Mouse (Mus musculus) heart, adult 9 months (tissue): ENCODE measurements around the gene Bmpr2.

Experiments used
- DNase-seq, 2 experiments: peaks; one replicate each; pipeline ENCODE4 v3.0.0; 2022; ENCODE audit warnings: low spot score in 2 of 2

Gene Bmpr2

DNA sequence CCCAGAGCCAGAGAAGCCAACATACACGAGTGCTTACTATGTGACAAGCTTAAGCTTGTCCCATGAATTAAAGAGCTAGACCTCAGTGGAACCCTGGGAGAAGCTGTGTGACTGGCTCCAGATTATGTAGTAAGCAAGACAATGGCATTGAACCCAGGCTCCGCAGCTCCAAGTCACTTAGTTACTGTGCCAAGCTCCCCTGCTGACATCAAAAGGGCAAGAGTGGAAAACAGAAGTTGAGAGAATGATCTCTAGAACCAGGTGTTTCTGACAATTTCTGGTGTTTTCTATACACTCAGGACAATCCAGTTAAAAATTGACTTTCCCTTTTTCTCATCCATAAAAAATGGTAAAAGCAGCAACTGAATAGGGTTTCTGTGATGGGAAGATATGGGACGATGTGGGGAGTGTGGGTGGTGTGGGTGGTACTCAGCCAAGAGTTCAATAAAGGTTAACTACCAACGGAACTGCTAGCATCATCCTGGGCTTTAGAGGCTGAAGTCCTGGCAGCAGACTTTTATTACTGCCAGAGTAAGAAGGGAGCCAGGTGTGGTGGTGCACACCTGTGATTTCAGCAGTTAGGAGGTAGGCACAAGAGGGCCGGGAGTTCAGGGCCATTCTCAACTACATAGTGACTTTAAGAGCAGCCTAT is 134.1 kb downstream of the Bmpr2 start:
- DNase-seq = no peak

DNA sequence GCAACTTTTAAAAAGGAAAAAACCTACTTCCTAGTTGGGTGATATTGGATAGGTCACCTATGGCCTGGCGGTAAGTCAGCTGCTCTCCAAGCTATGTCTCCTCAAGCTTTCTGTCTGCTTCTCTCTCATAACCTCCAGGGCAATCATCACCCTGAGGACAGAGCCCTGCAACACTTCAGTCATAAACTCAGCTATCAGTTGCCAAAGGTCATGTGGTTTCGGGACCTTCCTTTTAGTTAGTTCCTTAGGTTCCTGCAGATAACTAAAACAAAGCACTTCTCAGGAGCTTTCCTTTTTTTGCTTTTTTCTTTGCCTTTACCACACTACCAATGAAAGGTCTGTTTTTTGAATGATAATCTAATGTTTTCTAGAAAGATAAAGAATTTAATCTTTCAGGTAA is 136.5 kb downstream of the Bmpr2 start:
- DNase-seq = no peak

DNA sequence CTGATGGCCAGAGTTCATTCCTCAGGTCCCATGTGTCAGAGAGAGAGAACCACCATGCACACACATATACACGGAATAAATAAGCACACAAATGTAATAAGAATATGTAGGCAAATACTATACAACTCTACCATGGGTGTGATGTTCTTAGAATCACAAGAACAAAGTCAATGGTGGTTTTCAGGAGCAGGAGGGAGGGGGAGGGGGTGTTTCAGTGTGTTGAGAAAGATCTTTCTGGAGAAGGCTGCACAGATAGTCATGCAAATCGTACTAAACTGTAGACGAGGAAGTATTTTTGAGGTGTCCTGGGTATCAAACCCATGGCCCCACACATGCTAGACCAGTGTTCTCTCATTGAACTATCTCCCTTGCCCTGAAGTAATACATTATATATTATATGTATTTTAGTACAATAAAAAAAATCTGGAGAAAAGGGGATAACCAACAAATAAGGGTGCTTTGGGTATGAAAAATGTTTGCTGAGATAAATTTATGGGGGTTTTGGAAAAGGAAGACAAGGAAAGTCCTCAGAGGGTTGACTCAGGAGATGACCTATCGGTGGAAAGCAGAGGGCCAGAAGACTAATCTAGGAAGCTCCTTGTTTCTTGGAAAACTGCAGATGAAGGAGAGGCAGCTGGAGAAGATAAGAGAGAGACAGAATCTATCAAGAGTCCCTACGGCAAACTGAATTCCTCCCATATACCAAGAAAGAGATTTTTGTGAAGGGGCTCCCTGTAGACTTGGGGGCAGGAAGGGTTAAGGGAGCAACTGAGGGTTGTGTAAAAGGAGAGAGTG is 138.1 kb downstream of the Bmpr2 start:
- no peak for DNase-seq

DNA sequence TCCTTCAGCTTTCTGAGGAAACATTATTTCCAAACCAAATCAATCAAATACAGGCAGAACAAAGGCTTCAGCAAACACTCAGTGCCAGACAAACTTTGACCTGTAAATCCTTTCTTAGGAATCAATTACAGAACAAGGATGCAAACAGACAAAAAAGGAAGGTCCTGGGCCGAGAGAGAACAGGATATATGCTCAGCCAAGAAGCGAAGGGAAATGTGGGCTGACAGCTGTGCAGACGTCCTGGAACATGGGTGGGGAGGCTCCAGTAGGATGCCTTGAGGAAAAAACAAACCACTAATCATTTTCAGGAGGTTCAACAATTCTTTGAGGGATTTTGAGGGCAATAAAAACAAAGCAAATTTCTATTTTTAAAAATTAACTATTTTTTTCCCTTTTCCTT is 139.4 kb downstream of the Bmpr2 start:
- DNase-seq = peak; percentile 51 to 81

DNA sequence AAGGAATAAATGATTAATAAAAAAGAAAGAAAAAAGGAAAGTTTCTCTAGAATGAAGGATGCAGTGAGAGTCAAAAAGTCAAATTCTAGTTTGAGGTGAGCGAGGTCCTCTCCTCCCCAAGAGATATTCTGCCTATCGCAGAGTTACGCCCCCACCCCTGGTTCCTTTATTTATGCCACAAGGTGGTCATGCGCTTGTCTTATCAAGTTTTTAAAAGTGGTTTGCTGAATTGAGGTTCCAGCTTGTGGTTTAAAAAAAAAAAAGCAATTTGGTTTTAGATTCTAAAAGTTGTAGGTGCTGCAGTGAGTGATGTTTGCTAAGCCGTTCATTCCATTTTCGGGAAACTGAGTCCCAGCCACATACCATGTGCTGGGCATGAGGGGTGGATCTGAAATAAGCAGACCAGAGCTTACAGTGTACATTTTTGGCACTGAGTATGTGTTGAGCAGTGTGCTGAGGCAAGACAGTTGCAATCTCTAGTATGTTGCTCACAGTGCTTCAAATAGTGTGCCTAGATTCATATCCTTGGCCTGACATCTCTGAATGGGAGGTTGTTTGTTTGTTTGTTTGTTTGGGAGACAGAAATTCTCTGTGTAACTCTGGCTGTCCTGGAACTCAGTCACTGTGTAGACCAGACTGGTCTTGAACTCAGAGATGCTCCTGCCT is 141.6 kb downstream of the Bmpr2 start:
- DNase-seq = no peak

DNA sequence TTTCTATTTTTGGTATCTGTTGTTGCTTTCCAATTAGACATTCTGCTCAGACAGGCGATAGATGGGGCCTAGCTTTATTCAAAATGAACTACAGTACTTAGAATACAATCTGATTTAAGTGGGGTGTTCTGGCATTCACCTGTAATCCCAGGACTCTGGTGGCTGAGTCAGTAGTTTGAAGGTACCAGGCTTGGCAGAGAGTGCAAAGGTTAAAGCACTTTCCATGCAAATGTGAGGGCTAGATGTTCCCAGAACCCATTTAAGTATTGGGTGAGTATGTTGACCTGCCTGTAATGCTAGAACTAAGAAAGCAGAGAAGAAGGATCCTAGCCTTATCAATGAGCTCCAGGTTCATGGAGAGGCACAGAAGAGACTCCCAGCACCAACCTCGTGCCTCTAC is 142.7 kb downstream of the Bmpr2 start:
- no peak for DNase-seq

DNA sequence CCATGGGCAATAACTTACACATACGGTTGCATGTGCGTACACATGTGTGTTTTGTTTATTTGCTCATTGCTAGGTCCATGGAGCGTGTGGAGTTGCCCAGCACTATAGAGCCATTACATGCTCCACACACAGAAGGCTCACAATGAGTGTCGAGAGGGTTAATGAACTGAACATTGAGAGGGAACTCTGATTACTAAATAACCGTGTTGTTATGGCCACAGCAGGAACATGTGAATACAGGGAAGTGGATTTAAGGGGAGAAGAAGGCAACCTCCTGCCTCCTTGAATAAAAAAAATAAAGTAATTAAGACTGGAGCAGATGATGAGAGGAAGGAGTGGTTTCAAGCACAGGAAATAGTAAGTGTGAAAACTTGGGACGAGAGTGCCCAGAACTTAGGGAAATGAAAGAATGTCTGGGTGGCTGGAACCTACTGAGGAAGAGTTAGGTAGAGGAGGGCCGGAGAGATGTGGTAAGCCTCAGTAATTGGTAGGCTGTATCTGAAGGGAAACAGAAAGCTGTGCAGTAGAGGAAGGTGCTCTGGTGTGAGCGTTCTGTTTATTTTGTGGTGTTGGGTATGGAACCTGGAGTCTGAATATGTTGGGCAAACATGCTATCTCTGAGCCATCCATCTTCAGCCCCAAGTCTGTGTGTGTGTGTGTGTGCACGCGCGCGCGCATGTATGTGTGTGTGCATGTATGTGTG is 143.8 kb downstream of the Bmpr2 start:
- no peak for DNase-seq

DNA sequence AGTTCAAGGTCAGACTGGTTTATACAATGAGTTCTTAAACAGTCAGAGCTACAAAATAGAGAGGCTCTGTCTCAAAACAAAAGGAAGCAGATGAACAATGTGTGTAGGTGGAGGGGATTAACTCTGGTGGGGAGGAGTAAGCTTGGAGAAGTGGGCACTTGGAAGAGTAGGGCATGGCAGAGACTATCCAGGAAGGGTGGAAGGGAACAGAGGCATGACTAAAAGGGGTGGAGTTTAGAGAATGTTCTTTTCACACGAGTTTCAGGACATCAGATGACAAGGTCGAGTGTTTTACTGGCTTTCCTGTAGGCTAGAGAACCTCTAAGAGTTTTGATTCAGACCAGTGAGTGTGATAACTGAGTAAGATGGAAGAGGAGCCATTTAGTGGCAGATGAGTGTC is 144.5 kb downstream of the Bmpr2 start:
- no peak for DNase-seq

DNA sequence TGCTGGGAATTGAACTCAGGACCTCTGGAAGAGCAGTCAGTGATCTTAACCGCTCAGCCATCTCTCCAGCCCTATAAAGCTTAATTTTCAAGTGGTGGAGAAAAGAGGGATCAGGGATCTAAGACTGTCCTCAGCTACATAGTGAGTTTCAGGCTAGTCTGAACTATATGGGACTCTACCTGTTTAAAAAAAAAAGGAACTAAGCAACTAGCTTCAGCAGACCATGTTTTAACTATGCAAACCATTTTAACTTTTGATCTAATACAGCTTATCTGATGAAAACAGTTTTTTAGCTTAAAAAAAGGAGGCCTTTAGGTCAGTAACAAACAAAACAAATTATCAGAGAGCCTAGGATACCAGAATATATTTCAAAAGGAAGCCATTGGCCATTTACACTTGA is 147.7 kb downstream of the Bmpr2 start:
- DNase-seq = no peak

DNA sequence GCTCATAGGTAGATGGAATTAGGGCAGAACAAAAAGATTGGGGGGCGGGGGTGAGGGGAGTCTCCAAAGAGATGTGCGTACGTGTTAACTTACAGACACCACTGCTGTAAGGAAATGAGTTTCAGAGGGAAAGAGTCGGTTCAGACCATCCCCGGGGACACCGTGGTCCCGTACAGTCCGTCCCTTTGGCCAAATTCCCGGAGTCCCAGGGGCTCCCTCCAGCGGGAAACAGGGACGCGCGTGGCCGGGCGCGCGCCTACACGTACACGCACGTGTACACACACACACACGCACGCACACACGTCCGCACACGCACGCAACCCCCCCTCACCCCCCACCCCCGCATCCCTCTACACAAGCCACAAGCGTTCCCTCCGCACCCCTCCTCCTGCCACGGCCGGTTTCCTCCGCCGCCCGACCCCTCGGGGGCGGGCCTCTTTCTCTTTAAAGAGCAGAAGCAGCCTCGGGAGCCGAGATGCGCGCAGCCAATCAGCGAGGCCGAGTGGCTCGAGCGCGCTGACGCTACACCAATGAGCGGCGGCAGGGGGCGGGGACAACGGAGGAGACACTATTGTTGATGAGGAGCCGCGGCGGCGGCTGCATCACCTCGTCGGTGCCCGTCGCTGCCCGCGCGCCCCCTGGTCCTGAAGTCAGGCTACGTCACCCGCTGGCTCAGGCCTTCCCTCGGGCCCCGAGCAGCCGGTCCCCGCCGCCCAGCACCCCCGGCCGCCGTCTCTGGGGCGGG is 149.4 kb downstream of the Bmpr2 start, which contains the start of gene Fam117b:
Fam117b (plus strand) TSS at position 594 of the 745 bp plus-strand sequence.
- peak; percentile 97 for DNase-seq

DNA sequence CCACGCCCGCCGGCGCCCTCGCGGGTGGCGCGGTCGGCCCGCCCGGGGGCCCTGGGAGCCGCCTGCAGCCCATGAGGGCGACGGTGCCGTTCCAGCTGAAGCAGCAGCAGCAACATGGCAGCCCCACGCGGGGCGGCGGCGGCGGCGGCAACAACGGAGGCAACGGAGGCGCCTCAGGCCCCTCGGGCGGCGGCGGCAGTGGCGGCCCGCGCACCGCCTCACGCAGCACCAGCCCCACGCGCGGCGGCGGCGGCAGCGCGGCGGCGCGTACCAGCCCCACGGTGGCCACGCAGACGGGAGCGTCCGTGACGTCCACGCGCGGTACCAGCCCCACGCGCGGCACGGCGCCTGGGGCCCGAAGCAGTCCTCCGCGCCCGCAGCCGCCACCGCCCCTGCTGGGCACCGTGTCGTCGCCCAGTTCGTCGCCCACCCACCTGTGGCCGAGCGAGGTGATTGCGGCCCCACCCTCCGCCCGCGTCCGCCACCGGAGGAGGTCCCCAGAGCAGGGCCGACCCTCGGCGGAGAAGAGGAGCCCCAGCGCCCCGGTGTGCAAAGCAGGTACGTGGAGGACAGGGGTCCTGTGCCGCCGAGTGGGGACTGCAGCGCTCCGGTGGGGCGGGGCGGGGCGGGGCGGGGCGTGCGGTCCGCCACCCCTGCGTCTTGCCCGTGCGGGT is 150.1 kb downstream of the Bmpr2 start:
- peak; percentile 35 to 43 for DNase-seq

DNA sequence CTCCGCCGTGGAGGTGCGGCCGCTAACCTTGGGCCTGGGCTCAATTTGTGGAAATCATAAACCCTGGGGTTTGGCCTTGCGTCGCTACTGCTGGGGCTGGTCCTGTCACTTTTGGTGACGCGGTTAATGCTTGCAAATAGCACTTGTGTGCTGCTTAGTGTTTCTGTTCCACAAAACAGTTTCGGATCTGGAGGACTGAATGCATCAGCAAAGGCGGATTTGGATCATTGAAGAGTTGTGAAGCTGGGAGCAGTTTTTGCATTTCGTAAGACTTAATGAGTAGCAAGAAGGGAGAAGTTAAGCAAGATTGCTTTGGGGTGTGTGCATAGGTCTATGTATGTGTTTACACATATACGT is 150.6 kb downstream of the Bmpr2 start:
- peak in 1 of 2 experiments; percentile 66 for DNase-seq

DNA sequence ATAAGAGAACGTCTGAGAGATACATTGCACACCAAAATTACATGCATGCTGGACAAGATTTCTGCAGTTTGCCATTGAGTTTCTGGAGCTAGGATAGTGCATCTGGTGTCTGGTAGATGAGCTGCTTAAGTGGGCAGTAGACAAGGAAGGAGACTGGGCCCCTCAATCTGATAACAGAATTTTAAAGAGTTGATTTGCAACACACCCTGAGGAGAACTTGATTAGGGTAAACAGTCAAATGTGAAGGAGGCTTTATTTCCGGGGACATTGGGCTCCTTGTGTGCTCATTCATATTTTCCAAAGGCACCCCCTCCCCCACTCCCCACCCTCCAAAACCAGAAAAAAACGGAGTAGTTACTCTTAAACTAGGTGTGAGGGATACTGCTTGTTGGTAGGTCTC is 151.6 kb downstream of the Bmpr2 start:
- DNase-seq = no peak

DNA sequence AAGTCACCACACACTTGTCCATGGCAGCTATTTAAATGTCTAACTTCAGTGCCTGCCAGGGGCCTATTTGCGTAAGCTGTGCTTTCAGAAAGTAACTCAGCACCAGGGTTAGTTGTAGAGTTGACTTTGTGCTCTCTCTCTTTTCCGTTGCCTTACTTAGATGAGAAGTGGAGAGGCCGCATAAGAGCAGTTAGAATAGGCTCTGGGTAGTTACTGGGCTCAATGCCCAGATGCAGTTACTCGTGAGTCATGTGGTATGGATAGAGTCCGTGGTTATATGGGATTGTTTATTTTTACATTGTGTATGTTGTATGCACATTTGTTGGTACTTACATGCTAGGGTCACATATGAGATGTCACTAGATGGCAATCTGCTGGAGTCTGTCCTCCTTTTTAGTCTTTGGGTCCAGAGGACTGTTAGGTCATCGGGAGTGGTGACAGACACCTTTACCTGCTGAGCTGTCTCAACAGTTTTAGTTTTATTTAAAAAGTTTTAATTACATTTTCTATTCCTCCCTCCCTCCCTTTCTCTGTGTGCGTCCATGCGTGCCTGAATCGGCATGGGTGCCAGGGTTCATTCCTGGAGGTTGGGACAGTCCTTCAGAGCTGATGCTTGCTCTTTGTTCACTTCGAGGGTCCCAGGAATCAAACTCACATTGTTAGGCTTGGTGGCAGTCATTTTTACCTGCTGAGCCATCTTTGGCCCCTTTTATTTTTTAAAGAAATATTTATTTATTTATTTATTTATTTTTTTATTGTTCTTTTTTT is 152.8 kb downstream of the Bmpr2 start:
- peak in 1 of 2 experiments; percentile 22 for DNase-seq

DNA sequence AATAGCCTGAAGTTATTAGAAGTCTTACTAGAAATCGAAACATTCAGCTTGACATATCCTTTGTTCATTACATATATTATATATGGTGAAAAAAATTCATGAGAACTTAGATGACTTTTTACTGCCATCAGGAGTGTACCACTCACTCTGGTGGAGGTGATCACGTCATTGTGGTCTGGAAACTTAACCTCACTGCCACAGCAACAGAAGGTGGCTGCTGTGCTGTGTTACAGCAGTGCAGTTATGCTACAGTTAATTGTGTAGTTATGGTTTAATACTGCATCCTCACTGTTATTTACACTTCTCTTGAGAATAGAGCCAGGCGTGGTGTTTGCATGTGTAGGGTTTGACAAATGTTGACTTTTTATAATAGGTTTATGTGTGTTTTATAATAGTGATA is 154.2 kb downstream of the Bmpr2 start:
- DNase-seq = no peak

DNA sequence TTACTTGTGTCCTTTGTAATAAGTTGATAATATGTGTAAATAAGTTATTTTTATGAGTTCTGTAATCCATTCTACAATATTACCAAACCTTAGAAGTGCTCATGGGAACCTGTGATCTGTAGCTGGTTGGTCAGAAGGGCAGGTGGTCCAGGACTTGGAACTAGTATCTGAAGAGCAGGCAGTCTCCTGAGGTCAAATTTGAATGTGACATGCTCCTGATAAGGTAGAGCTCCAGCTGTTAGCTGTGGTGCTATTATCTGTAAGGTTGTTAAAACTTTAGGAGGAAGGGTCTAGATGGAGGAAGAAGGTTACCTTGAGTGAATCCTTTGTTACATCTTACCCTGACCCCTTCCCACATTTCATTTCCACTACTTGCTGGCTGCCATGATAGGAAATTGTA is 154.9 kb downstream of the Bmpr2 start:
- DNase-seq = no peak

DNA sequence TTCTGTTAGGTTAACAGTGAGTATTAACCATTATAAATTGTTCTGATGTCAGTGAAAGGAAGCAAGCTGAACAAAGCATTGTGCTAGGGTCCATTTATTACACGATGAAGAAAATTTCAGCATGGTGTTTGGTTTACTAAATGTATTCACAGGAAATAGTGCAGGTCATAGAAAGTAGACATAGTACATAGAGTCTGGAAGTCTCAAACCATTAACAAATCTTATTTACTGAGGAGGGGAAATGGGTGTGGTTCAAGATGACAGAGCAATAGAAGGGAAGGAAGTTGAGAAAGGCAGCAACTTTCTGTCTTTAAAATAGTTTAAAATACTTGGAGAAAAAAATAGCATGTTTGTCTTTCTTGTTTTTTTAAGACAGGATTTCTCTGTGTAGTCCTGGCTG is 160.0 kb downstream of the Bmpr2 start:
- DNase-seq = no peak

DNA sequence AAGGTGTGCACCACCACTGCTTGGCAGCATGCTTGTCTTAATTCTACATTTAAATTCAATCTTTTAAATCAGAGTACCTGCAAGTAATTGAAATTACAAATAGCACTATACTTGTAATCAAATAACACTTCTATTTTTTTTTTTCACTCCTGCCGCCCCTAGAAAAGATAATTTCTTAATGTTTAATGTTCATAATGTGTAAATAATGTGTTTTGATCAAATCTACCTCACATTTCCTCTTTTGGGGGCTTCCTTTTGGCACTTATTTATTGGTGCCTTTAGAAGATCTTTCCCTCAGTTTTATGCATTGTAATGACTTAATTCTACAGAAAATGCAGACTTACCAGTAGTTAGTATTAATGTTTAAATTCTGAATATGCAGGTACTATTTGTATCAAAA is 160.5 kb downstream of the Bmpr2 start:
- no peak for DNase-seq

DNA sequence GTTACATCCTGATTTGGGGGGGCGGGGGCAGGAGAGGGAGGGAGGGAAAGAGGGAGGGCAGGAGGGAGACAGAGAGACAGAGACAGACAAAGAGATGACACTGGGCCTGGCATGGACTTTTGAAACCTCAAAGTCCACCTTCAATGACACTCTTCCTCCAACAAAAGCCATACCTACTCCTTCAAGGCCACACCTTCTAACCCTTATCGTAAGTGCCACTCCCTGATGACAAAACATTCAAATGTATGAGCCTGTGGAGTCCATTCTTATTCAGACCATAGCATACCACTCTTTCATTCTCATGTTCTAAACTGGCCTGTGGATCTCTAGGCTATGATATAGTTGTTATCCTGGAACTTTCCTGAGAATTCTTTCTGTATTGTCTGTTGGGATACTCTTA is 161.2 kb downstream of the Bmpr2 start:
- no peak for DNase-seq

DNA sequence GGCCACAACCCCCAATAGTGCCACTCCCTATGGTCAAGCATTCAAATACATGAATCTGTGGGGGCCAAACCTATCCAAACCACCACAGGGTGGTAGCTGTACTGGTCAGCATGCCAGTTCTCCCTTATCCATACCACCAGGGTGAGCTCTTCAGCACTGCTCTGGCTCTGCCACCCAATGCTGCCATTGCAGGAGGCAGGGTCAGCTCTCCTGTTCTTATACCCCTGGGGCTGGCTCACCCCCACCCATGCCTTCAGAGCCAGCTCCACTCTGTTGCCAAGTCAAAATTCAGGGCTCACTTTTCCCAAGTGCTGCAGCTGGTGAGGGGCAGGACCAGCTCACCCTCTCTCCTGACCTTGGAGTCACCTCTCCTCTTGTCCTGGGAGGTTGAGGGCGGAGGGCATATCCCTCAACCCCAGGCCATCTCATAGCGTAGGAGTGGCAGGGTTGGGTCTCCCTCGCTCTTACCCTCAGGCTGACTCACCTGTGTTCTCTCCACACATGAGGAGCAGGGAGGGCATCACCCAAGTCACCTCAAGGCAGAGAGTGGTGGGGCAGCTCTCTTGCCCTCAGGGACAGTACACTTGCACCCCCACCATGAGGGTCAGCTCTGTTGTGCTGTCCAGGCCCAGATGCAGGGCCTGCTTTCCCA is 162.9 kb downstream of the Bmpr2 start:
- no peak for DNase-seq
